Mouse (Mus musculus): ENCODE results near the gene Hcrt.

Hcrt gene

GRCm38 (mm10) chr11:100728601-100729000, 34.1 kb downstream of the Hcrt start:
- no peak for TF ChIP-seq GATA4 (IDR thresholded peaks at IDR 0.05; ENCODE audit: insufficient replicate concordance, low read length)

- TF ChIP-seq GATA4 (IDR thresholded peaks at IDR 0.05; ENCODE audit: insufficient replicate concordance, low read length): no peak
Measured at GRCm38 (mm10) chr11:100727201-100727600, 35.5 kb downstream of the Hcrt start.

GRCm38 (mm10) chr11:100724919-100725512, 37.7 kb downstream of the Hcrt start:
- TF ChIP-seq GATA4 (IDR thresholded peaks at IDR 0.05; ENCODE audit: insufficient replicate concordance, low read length): peak; percentile 77; the same call in 1 of the 2 replicates

- no peak for TF ChIP-seq GATA4 (IDR thresholded peaks at IDR 0.05; ENCODE audit: insufficient replicate concordance, low read length)
Measured at GRCm38 (mm10) chr11:100722493-100723028, 40.2 kb downstream of the Hcrt start.

GRCm38 (mm10) chr11:100721776-100722492, 40.8 kb downstream of the Hcrt start:
- no peak for TF ChIP-seq GATA4 (IDR thresholded peaks at IDR 0.05; ENCODE audit: insufficient replicate concordance, low read length)

GRCm38 (mm10) chr11:100721254-100721653, 41.5 kb downstream of the Hcrt start:
- TF ChIP-seq GATA4 (IDR thresholded peaks at IDR 0.05; ENCODE audit: insufficient replicate concordance, low read length): peak; percentile 32; the same call in 1 of the 2 replicates

- no peak for TF ChIP-seq GATA4 (IDR thresholded peaks at IDR 0.05; ENCODE audit: insufficient replicate concordance, low read length)
Measured at GRCm38 (mm10) chr11:100720345-100720744, 42.4 kb downstream of the Hcrt start.

GRCm38 (mm10) chr11:100719893-100720292, 42.8 kb downstream of the Hcrt start:
- TF ChIP-seq GATA4 (IDR thresholded peaks at IDR 0.05; ENCODE audit: insufficient replicate concordance, low read length): no peak

- TF ChIP-seq GATA4 (IDR thresholded peaks at IDR 0.05; ENCODE audit: insufficient replicate concordance, low read length): no peak
Measured at GRCm38 (mm10) chr11:100719312-100719711, 43.4 kb downstream of the Hcrt start.

GRCm38 (mm10) chr11:100718866-100719265, 43.9 kb downstream of the Hcrt start:
- no peak for TF ChIP-seq GATA4 (IDR thresholded peaks at IDR 0.05; ENCODE audit: insufficient replicate concordance, low read length)

GRCm38 (mm10) chr11:100718462-100718861, 44.3 kb downstream of the Hcrt start:
- TF ChIP-seq GATA4 (IDR thresholded peaks at IDR 0.05; ENCODE audit: insufficient replicate concordance, low read length): no peak

GRCm38 (mm10) chr11:100716649-100717048, 46.1 kb downstream of the Hcrt start:
- TF ChIP-seq GATA4 (IDR thresholded peaks at IDR 0.05; ENCODE audit: insufficient replicate concordance, low read length): no peak

- TF ChIP-seq GATA4 (IDR thresholded peaks at IDR 0.05; ENCODE audit: insufficient replicate concordance, low read length): no peak
Measured at GRCm38 (mm10) chr11:100714948-100715347, 47.8 kb downstream of the Hcrt start.

- no peak for TF ChIP-seq GATA4 (IDR thresholded peaks at IDR 0.05; ENCODE audit: insufficient replicate concordance, low read length)
Measured at GRCm38 (mm10) chr11:100714534-100714915, 48.2 kb downstream of the Hcrt start.

GRCm38 (mm10) chr11:100713735-100714533, 48.8 kb downstream of the Hcrt start, which contains the start of gene Hspb9:
Gene Hspb9, plus strand, starts transcription at chr11:100713850.
- TF ChIP-seq GATA4 (IDR thresholded peaks at IDR 0.05; ENCODE audit: insufficient replicate concordance, low read length): peak; percentile 85; the same call in 1 of the 2 replicates
